Mouse (Mus musculus): ENCODE data around the gene Ptk7. TPM values are rescaled to one million over a fixed set of nuclear protein-coding genes. Genes with fewer than 3 reads are reported as not detected.

Gene Ptk7
- polyA plus RNA-seq, 1 experiment: 5.5 TPM

DNA sequence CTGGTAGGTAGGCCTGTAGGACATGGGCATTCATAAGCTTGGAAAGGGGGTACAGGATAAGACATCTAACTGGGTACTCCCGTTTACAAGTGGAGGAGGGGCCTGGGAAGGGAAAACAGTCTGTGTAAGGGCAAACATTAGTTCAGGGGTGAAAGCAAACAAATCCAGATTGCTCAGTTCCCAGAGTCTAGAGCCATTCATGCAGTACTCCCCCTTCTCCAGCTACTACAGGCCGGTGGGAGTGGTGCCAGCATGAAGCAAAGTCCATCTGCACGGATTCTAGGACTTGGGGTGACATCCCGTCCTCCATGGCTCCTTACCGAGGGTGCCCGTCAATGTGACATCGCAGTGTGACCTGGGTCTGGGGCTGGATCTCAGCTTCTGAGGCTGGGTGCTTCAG is 38.9 kb downstream of the Ptk7 start:
- Histone ChIP-seq H3K4me3 (replicated peaks; ENCODE audit: insufficient read depth, low read depth, low read length) (no peak overlapping the region), H3K4me1 (ENCODE audit: control insufficient read depth, insufficient read depth, low read length) (no peaks in the 10 kb centered on the region), H3K27me3 (ENCODE audit: control insufficient read depth, insufficient read depth, low read length) (no peaks in the 10 kb centered on the region), H3K27ac (ENCODE audit: insufficient read depth, low read length) (no peak overlapping the region)
- DNase-seq: no peak
- TF ChIP-seq CTCF (IDR thresholded peaks at IDR 0.05; ENCODE audit: borderline replicate concordance, insufficient read depth, low read depth, low read length) (no peak), POLR2A (IDR thresholded peaks at IDR 0.05; ENCODE audit: borderline replicate concordance, insufficient read depth, low read length) (no peak)
- 57% methylated on average over 7 of the region's 7 CpGs for WGBS

DNA sequence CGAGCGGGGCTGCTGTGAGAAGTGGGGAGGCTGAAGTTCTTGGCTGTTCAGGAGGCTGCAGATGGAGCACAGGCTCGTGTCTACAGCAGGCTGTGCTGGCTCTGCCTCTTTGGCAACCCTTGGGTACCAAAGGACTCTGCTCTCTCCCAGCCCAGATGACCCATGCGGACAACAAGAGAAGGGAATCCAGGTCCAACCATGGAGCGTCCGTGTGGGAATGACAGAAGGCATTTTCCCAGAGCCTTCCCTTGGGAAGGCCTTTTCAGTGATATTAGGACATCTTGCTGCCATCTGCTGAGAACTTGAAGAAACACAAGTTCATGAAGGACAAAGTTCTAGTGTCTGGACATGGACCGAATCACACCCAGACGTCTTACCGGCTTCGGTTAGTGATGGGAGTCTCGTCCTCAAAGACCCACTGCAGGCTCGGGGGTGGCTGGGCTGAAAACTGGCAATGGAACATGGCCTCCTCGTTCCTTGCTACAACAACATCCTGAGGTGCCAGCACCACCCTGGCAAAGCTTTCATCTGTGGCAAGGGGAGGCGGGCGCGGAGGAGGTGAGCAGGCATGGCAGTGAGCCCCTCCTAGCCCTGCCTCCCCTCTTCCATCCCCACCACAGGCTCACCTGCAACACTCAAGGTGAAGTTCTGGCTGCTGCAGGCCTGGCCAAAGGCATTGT is 39.5 kb downstream of the Ptk7 start:
- Histone ChIP-seq H3K4me1 (ENCODE audit: control insufficient read depth, insufficient read depth, low read length) (no peaks in the 10 kb centered on the region), H3K27me3 (ENCODE audit: control insufficient read depth, insufficient read depth, low read length) (no peaks in the 10 kb centered on the region), H3K4me3 (replicated peaks; ENCODE audit: insufficient read depth, low read depth, low read length) (no peak overlapping the region), H3K27ac (ENCODE audit: insufficient read depth, low read length) (no peak overlapping the region)
- WGBS: 51% methylated on average over 16 of the region's 16 CpGs
- TF ChIP-seq CTCF (IDR thresholded peaks at IDR 0.05; ENCODE audit: borderline replicate concordance, insufficient read depth, low read depth, low read length): peak; percentile 17; the same call in 1 of the 2 replicates
- no peak for TF ChIP-seq POLR2A (IDR thresholded peaks at IDR 0.05; ENCODE audit: borderline replicate concordance, insufficient read depth, low read length)
- peak in 1 of 2 experiments; percentile 44 for DNase-seq

DNA sequence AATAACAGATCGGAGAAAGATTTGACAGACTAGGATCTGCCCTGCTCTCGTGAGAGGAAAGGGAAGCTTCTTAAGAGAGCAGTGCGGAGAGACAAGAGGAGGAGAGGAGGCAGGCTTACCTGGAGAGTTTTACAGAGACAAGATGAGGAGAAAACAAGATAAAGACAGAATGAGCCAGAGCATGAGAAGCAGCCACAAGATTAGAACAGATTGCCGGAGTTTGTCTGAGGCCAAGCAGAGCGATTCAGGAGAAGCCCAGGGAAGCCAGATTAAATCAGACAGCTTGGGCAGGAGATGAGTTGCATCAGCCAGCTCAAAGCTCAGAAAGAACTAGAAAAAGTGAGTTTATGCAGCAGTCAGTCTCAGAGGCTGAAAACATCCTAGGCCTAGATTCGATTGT is 40.4 kb downstream of the Ptk7 start:
- no peaks in the 10 kb centered on the region for H3K27me3 ChIP-seq (ENCODE audit: control insufficient read depth, insufficient read depth, low read length)
- H3K4me1 ChIP-seq (ENCODE audit: control insufficient read depth, insufficient read depth, low read length): no peaks in the 10 kb centered on the region
- WGBS: 85% methylated on average over 6 of the region's 6 CpGs
- no peak for TF ChIP-seq CTCF (IDR thresholded peaks at IDR 0.05; ENCODE audit: borderline replicate concordance, insufficient read depth, low read depth, low read length)
- no peak for TF ChIP-seq POLR2A (IDR thresholded peaks at IDR 0.05; ENCODE audit: borderline replicate concordance, insufficient read depth, low read length)
- H3K27ac ChIP-seq (ENCODE audit: insufficient read depth, low read length): no peak overlapping the region
- no peak for DNase-seq
- no peak overlapping the region for H3K4me3 ChIP-seq (replicated peaks; ENCODE audit: insufficient read depth, low read depth, low read length)

DNA sequence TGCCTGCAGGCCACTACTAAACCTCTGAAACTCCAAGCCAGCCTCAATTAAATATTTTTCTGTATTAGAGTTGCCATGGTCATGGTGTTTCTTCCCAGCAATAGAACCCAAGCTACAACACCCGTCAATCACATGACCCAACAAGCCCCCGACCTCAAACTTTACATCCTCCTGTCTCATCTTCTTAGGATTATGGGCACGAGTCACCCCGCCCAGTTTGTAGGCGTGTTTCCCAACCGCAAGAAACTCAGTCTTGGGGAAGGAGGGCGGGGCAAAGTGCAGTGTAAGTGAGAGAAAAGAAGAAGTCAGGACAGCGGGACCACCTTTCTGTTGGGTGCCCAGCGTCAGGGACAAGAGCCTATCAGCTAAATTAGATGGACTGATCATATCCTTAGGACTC is 41.1 kb downstream of the Ptk7 start:
- DNase-seq: no peak
- TF ChIP-seq CTCF (IDR thresholded peaks at IDR 0.05; ENCODE audit: borderline replicate concordance, insufficient read depth, low read depth, low read length) (no peak), POLR2A (IDR thresholded peaks at IDR 0.05; ENCODE audit: borderline replicate concordance, insufficient read depth, low read length) (no peak)
- H3K27me3 ChIP-seq (ENCODE audit: control insufficient read depth, insufficient read depth, low read length): no peaks in the 10 kb centered on the region
- 87% methylated on average over 9 of the region's 9 CpGs for WGBS
- no peak overlapping the region for H3K4me3 ChIP-seq (replicated peaks; ENCODE audit: insufficient read depth, low read depth, low read length)
- no peaks in the 10 kb centered on the region for H3K4me1 ChIP-seq (ENCODE audit: control insufficient read depth, insufficient read depth, low read length)
- H3K27ac ChIP-seq (ENCODE audit: insufficient read depth, low read length): no peak overlapping the region

DNA sequence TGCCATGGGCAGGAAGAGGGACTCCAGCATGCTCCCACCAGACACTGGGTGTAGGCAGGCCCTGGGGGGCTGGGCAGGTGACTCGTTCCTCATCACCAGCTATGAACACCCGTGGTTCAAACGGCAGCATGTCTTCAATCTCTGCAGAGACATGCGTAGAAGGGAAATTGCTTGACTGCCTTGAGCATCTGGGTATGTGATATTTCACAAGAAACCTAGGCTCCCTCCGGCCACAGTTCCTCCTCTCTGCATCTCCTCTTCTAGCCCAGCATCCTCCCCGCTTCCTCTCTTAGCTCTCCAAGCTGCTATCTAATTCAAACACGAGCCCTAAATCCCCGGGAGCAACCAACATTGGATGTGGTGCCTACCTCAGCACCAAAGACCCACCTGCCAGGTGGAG is 43.0 kb downstream of the Ptk7 start:
- H3K4me1 ChIP-seq (ENCODE audit: control insufficient read depth, insufficient read depth, low read length): no peaks in the 10 kb centered on the region
- no peak for TF ChIP-seq POLR2A (IDR thresholded peaks at IDR 0.05; ENCODE audit: borderline replicate concordance, insufficient read depth, low read length)
- TF ChIP-seq CTCF (IDR thresholded peaks at IDR 0.05; ENCODE audit: borderline replicate concordance, insufficient read depth, low read depth, low read length): no peak
- no peaks in the 10 kb centered on the region for H3K27me3 ChIP-seq (ENCODE audit: control insufficient read depth, insufficient read depth, low read length)
- no peak overlapping the region for H3K27ac ChIP-seq (ENCODE audit: insufficient read depth, low read length)
- WGBS: 95% methylated on average over 8 of the region's 8 CpGs
- DNase-seq: no peak
- H3K4me3 ChIP-seq (replicated peaks; ENCODE audit: insufficient read depth, low read depth, low read length): no peak overlapping the region

DNA sequence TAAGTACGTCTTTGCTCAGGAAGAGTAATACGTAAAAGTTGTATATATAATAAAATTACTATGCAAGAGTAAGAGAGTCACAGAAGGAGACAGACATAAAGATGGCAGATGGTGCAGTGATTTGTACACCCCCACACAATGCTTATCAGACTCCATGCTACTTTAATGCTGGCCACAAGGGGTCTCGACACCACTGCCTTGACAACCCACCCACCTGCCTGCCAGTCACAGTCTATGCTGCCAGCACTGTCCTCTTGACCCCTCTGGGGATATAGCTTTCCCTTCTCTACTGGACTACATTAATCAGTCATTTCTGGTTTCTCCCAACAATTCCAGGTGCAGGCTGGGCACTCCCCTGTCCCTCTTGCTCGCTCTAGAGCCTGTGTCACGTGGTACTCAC is 50.7 kb downstream of the Ptk7 start:
- Histone ChIP-seq H3K4me3 (replicated peaks; ENCODE audit: insufficient read depth, low read depth, low read length) (no peak overlapping the region), H3K4me1 (ENCODE audit: control insufficient read depth, insufficient read depth, low read length) (no peaks in the 10 kb centered on the region), H3K27ac (ENCODE audit: insufficient read depth, low read length) (no peak overlapping the region), H3K27me3 (ENCODE audit: control insufficient read depth, insufficient read depth, low read length) (no peaks in the 10 kb centered on the region)
- WGBS: 67% methylated on average over 5 of the region's 5 CpGs
- no peak for TF ChIP-seq POLR2A (IDR thresholded peaks at IDR 0.05; ENCODE audit: borderline replicate concordance, insufficient read depth, low read length)
- peak; percentile 9; the same call in 1 of the 2 replicates for TF ChIP-seq CTCF (IDR thresholded peaks at IDR 0.05; ENCODE audit: borderline replicate concordance, insufficient read depth, low read depth, low read length)
- DNase-seq: no peak

DNA sequence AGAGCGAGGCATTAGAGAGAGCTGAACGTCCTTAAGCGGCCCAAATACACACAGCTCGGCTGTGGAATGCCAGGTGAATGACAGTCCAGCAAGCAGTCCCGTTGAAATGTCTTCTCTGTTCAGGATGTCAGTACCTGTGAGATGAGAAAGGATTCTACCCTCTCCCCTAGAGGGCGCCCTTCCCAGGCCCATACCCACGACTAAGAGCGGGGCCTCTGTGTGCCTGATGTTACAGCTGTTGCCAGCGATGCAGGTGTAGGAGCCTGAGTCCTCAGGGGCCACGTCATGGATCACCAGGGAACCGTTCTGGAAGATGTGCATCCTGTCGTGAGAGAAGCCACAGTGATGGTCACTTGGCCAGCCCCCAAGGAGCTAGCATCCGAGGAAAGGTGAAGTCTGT is 53.2 kb downstream of the Ptk7 start:
- Histone ChIP-seq H3K4me1 (ENCODE audit: control insufficient read depth, insufficient read depth, low read length) (no peaks in the 10 kb centered on the region), H3K4me3 (replicated peaks; ENCODE audit: insufficient read depth, low read depth, low read length) (no peak overlapping the region), H3K27ac (ENCODE audit: insufficient read depth, low read length) (no peak overlapping the region), H3K27me3 (ENCODE audit: control insufficient read depth, insufficient read depth, low read length) (no peaks in the 10 kb centered on the region)
- DNase-seq: no peak
- WGBS: 82% methylated on average over 13 of the region's 13 CpGs
- TF ChIP-seq POLR2A (IDR thresholded peaks at IDR 0.05; ENCODE audit: borderline replicate concordance, insufficient read depth, low read length): no peak
- 0 out of 2 replicates have a peak, but pooled peaks have one; percentile 25 for TF ChIP-seq CTCF (IDR thresholded peaks at IDR 0.05; ENCODE audit: borderline replicate concordance, insufficient read depth, low read depth, low read length)

DNA sequence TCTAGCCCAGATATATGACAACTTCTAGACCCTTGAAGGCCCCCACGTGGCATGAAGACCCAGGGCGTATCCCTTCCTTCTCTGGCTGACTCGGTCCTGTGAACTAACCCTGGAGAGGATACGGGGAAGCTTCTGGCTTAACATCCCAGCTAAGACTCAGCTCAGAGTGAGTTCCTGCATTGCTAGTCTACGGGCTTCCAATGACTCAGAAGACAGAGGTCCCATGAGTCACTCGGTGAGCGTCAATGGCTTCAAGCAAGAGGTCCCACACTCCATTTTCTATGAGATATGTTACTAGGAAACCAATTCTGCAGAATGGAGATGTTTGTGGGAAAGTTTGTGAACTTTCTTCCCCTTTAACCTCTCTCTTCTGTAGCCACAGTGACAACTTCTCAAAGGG is 54.8 kb downstream of the Ptk7 start:
- Histone ChIP-seq H3K27me3 (ENCODE audit: control insufficient read depth, insufficient read depth, low read length) (no peaks in the 10 kb centered on the region), H3K27ac (ENCODE audit: insufficient read depth, low read length) (no peak overlapping the region), H3K4me1 (ENCODE audit: control insufficient read depth, insufficient read depth, low read length) (no peaks in the 10 kb centered on the region), H3K4me3 (replicated peaks; ENCODE audit: insufficient read depth, low read depth, low read length) (no peak overlapping the region)
- TF ChIP-seq CTCF (IDR thresholded peaks at IDR 0.05; ENCODE audit: borderline replicate concordance, insufficient read depth, low read depth, low read length): no peak
- no peak for TF ChIP-seq POLR2A (IDR thresholded peaks at IDR 0.05; ENCODE audit: borderline replicate concordance, insufficient read depth, low read length)
- 93% methylated on average over 7 of the region's 7 CpGs for WGBS
- no peak for DNase-seq
